Mouse (Mus musculus) CH12.LX (cell line): Measurements from ENCODE around the gene RPS10-NUDT3.

Experiments
- EP300 ChIP-seq: IDR thresholded peaks from 2 replicates; pipeline ENCODE4 v1.6.1; 2011; ENCODE audit warnings: low read length, improper control_type of control experiment
- KAT2A ChIP-seq: IDR thresholded peaks from 2 replicates; pipeline ENCODE4 v1.6.1; 2012; ENCODE audit warnings: low read length, improper control_type of control experiment, inconsistent platforms; ENCODE audit not compliant: insufficient replicate concordance
- RAD21 ChIP-seq: IDR thresholded peaks from 2 replicates; pipeline ENCODE4 v1.6.1; 2011; ENCODE audit warnings: low read depth, mild to moderate bottlenecking, low read length, improper control_type of control experiment, moderate library complexity

DNA sequence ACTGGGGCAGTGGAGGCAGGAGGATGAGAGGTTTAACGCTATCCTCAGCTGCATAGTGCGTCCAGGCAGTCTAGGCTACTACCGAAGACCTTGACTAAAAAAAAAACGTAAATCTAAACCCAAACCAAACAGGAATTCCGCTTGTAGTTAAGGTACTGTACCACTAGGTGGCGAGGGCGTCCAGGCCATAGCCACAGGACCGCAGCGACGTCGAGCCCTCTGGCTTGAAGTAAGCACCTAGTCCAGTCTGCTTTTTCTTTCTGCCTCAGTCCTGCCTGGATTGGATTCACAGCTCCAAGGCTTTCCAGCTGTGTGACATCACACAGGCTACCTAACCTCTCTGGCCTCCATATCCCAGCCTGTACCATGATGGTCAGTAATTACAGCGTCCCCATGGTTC lies 15.1 kb upstream of the RPS10-NUDT3 start:
- TF ChIP-seq EP300 (no peak), KAT2A (no peak), RAD21 (peak; percentile 94)
